Mouse (Mus musculus) yolk sac, embryonic 10.5 days (tissue): ENCODE measurements around the gene 4930415O20Rik.

Experiments used
- DNase-seq: peaks from one replicate; pipeline ENCODE4 v3.0.0-alpha.2; 2017; ENCODE audit warnings: low spot score

4930415O20Rik gene

DNA sequence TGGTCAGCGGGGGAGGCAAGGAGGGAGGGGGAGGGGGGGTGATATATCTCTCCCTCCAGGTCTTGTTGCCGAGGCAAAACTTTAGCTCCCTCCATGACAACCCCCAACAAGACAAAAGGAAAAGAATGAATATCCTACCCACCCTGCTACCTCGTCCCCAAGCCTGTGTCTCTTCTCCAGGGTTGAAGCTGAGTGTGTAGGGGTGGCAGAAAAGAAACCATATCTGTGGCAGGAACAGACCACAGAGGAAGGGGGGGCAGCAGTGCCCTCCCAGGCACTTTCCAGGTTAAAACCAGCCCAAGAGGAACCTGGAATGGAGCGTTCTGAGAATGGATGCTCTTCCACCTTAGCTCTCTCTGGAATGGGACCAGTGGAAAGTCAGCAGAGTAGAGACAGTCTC, 59.7 kb downstream of the 4930415O20Rik start, which contains the start of gene Cacnb3:
TSS of gene Cacnb3 (plus strand) at position 301 of the 400 bp plus-strand sequence.
- no peak for DNase-seq

DNA sequence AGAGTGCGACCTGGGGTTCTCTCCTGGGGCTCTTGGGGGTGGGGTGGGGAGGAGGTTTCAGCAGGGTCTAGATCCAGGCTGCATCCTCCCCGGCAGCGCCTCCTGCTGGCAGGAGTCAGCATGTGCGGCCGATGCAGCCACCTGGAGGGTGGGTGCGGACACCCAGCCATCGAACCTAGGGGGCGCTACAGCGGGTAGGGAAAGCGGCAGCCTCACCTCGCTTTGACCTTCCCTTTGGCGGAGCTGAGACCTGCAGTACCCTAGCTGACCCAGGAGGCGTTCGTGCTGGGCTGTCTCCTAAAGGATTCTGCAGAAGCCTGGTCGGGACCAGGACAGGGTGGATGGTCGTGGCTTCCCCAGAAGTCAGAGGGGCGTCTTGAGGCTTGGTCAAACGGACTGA, 60.7 kb downstream of the 4930415O20Rik start:
- peak; percentile 58 for DNase-seq

DNA sequence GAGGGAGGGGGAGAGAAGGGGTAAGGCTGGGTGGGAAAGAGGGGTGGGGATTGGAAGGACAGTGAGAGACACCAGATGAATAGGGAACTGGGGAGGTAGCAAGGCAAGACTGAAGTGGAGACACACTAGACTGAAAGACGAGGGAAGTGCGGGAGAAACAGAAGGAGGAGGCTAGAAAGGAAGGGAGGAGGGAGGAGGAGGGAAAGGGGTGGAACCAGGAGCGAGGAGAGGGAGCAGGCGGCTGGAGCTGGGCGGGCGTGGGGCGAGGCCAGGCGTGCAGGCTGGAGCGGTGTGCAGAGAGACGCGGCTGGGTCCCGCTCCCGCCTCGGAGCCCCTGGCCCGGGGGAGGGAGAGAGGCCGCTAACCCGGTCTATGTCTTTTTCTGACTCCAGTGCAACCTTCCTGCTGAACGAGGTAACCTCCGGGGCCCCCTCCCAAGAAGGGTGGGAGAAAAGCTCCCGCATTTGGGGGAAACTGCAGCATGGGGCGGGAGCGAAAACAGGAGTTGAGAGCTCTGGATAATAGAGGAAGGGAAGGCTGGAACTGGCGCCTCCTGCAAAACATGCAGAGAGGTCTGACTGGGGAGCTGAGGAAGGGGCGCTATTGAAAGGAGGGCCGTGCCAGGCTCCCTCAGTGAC, 61.4 kb downstream of the 4930415O20Rik start:
- DNase-seq, result peak; percentile 72

DNA sequence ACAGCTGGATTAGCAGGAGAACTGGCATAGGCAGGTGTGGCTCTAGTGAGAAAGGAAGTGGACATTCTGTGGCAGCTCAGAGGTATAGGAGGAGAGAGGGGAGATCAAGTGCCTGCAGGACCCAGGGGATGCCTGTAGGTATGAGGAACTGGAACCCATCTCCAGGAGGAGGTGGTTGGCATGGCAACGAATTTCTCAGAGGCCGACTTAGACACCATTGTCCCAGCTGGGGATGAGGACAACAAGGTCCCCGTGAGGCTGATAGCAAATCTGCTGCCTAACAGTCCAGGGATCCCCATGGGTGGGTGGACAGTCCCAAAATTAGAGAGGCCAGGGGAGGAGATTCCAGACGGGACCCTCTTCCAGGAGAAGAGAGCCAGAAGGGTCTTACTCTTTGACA, 62.1 kb downstream of the 4930415O20Rik start:
- DNase-seq, result no peak

DNA sequence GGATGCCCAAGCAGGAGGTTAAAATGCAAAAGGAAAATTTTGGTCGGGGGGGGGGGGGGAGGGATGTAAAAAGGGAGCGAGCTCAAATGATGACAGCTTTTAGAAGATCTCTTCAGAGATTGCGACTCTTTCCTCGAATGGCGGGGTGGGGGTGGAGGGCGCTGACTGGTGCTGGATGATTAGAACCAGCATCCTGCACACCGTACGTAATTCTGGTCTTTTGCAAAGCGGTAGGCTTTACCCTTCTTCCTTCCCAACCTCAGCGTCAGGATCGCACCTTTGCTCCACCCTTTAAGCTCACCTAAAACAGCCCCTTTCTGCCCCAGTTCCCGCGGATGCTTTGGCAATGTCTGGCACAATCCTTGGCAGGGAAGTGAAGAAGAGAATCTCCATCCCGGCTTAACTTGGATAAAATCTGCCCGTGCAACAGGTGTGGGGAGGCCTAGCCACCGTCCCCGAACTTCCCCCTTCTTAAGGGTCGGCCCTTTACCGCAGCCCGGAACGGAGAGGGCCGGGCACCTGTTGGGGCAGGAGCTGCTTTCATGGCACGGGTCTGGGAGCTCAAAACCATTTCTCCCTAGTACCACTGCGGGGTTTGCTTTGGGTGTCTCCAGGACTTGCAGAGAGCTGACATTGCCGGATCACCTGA, 63.1 kb downstream of the 4930415O20Rik start:
- no peak for DNase-seq

DNA sequence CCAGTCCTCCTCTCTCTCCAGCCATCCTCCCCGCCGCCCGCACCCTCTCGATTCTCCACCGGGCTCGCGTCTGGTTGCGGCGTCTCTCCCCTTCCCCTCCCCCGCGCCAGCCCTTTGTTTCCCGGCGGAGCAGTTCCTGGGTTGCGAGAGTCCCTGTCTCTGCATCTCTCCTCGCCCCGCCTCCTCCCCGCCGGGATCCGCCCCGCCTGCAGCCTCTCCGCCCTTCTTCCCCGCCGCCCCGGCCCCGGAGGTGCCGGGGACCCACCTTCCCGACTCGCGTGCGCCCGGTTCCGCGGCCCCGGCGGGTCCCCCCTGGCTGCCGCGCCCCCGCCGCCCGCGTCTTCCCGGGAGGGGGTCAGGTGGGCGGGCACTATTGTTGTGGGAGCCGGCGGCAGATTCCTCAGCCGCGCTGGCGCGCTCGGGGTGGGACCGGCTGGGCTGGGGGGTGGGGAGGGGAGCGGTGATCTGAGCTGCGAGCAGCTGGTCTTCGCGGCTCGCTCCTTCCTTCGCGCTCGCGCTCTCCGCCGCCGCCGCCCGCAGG, 63.8 kb downstream of the 4930415O20Rik start:
- DNase-seq, result peak; percentile 86

DNA sequence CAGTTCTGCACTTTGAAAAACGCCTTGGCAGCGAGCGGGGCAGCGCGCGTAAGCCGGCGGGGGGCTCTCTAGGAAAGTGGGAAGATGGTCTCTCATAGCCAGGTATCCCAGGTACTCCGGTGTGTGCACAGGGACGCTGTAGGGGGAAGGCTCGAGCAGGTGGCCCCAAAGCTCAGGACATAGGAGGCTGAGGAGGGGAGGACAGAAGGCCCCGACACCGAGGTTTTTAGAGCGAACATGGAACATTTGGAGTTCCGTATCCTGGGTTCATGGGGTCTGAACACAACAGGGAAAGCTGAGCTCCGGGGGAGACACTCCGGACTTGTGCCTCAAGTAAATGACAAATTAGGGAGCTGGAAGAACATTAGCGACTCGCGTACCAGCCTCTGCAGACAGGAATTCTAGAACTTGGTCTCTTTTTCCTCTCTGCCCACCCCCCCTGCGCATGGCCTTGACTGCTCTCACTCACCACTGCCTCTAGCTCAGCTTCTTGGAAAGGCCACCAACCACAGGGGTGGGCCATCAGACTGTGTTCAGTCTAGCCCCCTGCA, 64.6 kb downstream of the 4930415O20Rik start:
- no peak for DNase-seq

DNA sequence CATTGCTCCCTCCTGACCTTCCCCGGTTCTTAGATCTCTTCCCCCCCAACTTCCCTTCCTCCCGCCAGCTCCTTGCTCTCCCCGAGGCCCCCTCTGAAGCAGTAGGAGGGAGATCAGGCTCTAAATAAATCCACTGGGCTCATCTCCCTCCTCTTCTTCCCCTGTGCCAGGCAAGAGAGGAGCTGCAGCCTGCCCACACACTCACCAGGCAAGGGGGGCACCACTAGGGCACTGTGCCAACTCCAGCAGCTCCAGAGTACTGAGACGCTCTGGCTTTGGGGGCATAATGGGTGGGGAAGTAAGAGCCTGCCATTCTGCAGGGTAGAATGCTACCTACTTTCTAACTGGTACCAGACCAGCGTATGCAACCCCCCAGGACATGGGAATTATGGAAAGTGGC, 65.7 kb downstream of the 4930415O20Rik start:
- DNase-seq, result no peak

DNA sequence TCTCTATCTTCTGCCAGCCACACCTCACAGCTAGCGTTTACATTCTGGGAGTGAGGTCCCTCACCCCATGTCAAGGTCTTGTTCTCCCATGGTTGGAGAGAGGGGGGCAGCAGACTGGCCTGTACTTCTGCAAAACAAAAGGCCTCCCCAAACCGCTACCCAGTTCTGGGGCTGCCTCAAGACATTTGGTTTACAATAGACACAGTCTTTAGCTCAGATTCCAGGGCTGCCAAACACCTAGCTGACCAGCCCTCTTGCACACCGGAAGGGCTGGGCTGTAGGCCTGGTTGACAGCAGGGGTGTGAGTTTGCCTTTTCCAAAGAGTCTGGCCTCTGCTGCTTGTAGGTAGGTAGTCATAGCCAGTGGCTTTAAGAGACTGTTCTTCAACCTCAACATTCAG, 66.4 kb downstream of the 4930415O20Rik start:
- no peak for DNase-seq
